Mouse (Mus musculus) heart, embryonic 13.5 days (tissue): ENCODE results near the gene Spindoc. TPM values are rescaled to one million over a fixed set of nuclear protein-coding genes. Genes with fewer than 3 reads are reported as not detected.

Experiments used
- ATAC-seq: fragments of 200-750 bp; cut with Nextera tagmentation; 2 replicates; pipeline ENCODE4 v1.8.0; 2017; ENCODE audit warnings: moderate TSS enrichment; ENCODE audit not compliant: insufficient number of reproducible peaks, low FRiP score, low TSS enrichment; ENCODE audit errors: extremely low read depth
- H3K27ac ChIP-seq: fragments of 300-500 bp; sonication (generic); replicated peaks from 2 replicates; pipeline ENCODE4 v1.5.1; 2015; ENCODE audit warnings: moderate library complexity, mild to moderate bottlenecking, inconsistent platforms
- H3K27me3 ChIP-seq: fragments of 300-500 bp; sonication (generic); replicated peaks from 2 replicates; pipeline ENCODE4 v1.6.1; 2015; ENCODE audit warnings: mild to moderate bottlenecking, inconsistent platforms
- H3K36me3 ChIP-seq: fragments of 300-500 bp; sonication (generic); 2 replicates; pipeline ENCODE4 v1.6.1; 2015; ENCODE audit warnings: mild to moderate bottlenecking, inconsistent platforms
- H3K4me1 ChIP-seq: fragments of 300-500 bp; sonication (generic); 2 replicates; pipeline ENCODE4 v1.6.1; 2015; ENCODE audit warnings: inconsistent platforms
- H3K4me2 ChIP-seq: fragments of 300-500 bp; sonication (generic); 2 replicates; pipeline ENCODE4 v1.6.1; 2015; ENCODE audit warnings: inconsistent platforms, mild to moderate bottlenecking, moderate library complexity
- H3K4me3 ChIP-seq: fragments of 300-500 bp; sonication (generic); 2 replicates; pipeline ENCODE4 v1.5.1; 2015; ENCODE audit warnings: moderate library complexity, mild to moderate bottlenecking, inconsistent platforms
- H3K9ac ChIP-seq: fragments of 300-500 bp; sonication (generic); 2 replicates; pipeline ENCODE4 v1.6.1; 2015; ENCODE audit warnings: inconsistent platforms, mild to moderate bottlenecking, moderate library complexity
- H3K9me3 ChIP-seq: fragments of 300-500 bp; sonication (generic); 2 replicates; pipeline ENCODE4 v1.6.1; 2016; ENCODE audit warnings: inconsistent platforms
- WGBS: fragments of 180-500 bp; shearing (Covaris S2); methylation state at CpG from one replicate; pipeline ENCODE4 v1.1.7; 2015; ENCODE audit warnings: mixed read lengths; 5-methylcytosine and 5-hydroxymethylcytosine counted together
- microRNA-seq: library from miRNA; unstranded; fragments of <30 nt; microRNA quantifications from one replicate; pipeline ENCODE4, GENCODE M21; 2016
- polyA plus RNA-seq: library from polyadenylated mRNA; unstranded; fragments of >200 nt; fragmentation: Nextera tagmentation; extraction: Ambion mirVana; gene quantifications from 2 replicates; pipeline ENCODE4 v1.2.1, GENCODE M21; 2015

The Spindoc gene
- polyA plus RNA-seq, 1 experiment from 2014 or later = 18.8 TPM

GRCm38 (mm10) chr19:7305380-7306310 is 77.1 kb downstream of the Spindoc start:
- Histone ChIP-seq H3K4me2 (no peak overlapping the region), H3K9me3 (no peaks in the 10 kb centered on the region), H3K27me3 (no peaks in the 10 kb centered on the region), H3K36me3 (no peaks in the 10 kb centered on the region), H3K4me3 (no peak overlapping the region), H3K9ac (0 out of 2 replicates have a peak overlapping the region, but pooled peaks have one; percentile 26), H3K27ac (peak overlapping the region; percentile 21; the same call in 1 of the 2 replicates), H3K4me1 (peaks cover 78% of the 10 kb centered on the region)
- no peak for ATAC-seq
- WGBS = 50% methylated on average over 10 of the region's 11 CpGs

DNA sequence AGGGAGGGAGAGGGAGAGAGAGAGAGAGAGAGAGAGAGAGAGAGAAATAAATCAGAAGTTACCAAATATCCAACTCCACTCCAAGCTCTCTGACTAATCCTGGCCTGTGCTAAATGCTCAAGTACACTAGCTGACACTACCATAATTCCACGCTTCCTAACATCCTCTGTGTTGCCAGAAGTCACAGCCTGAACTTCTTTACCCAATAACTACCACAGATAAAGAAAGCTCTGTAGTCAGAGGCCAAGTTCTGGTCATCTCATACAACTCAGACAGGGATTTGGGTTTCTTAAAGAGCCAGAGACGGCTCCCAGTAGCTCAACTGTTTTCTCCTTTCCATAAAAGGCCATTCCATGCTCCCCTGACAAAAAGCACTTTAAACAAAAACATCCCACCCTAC is 78.0 kb downstream of the Spindoc start:
- Histone ChIP-seq H3K4me3 (no peak overlapping the region), H3K9me3 (no peaks in the 10 kb centered on the region), H3K4me2 (no peak overlapping the region), H3K27me3 (no peaks in the 10 kb centered on the region), H3K4me1 (peaks cover 70% of the 10 kb centered on the region), H3K9ac (no peak overlapping the region), H3K36me3 (peaks cover 6% of the 10 kb centered on the region), H3K27ac (no peak overlapping the region; the same call in 1 of the 2 replicates)
- 52% methylated on average over 2 of the region's 2 CpGs for WGBS
- ATAC-seq = no peak

Small RNAs within 50 kb of the gene (microRNA-seq; reads per million reads assigned to microRNA genes)
- 1.2 reads per million for gene Mir6991

Other genes starting within 250 kb of the Spindoc start
- 147 and 160 TPM in 2 replicates for gene Otub1, start 176.7 kb downstream of the Spindoc start, polyA plus RNA-seq
- gene Cox8a, start 165.4 kb downstream of the Spindoc start, polyA plus RNA-seq = 1,676 and 1,958 TPM in 2 replicates
- gene Naa40, start 141.8 kb downstream of the Spindoc start, polyA plus RNA-seq = 51.0 and 52.1 TPM in 2 replicates
- 12.7 and 16.5 TPM in 2 replicates for gene Rcor2, start 115.7 kb downstream of the Spindoc start, polyA plus RNA-seq
- 27.3 and 28.8 TPM in 2 replicates for gene Mark2, start 41.1 kb downstream of the Spindoc start, polyA plus RNA-seq
- gene 2700081O15Rik, start 34.6 kb upstream of the Spindoc start, polyA plus RNA-seq = 3.5 and 3.7 TPM in 2 replicates
- 129 and 138 TPM in 2 replicates for gene Rtn3, start 100.3 kb upstream of the Spindoc start, polyA plus RNA-seq
- gene Atl3, start 111.0 kb upstream of the Spindoc start, polyA plus RNA-seq = 7.2 and 7.7 TPM in 2 replicates
- gene Pla2g16, start 174.5 kb upstream of the Spindoc start, polyA plus RNA-seq = 60.1 and 65.2 TPM in 2 replicates
- 0.25 and 0.27 TPM in 2 replicates for gene Lgals12, start 224.2 kb upstream of the Spindoc start, polyA plus RNA-seq
- not detected in 2 replicates for gene Hrasls5, start 229.5 kb upstream of the Spindoc start, polyA plus RNA-seq